20 mouse cellular contexts compared by ENCODE assay signal in genomic region chr9:118416475-118416874, GRCm38 (mm10).
"Had no signal": no experiment of that assay in that cellular context is flagged by ENCODE, and none has a peak within 500 bp of the region (broad histone marks: within the 10 kb centered on the region; RNA-seq: fewer than 3 reads in every experiment).

No protein-coding gene starts in this region.

- H3K36me3 ChIP-seq: liver, embryonic 13.5 days; liver, embryonic 15.5 days; lung, embryonic 15.5 days; midbrain, embryonic 13.5 days; midbrain, embryonic 15.5 days; neural tube, embryonic 12.5 days; stomach, embryonic 15.5 days had no signal

- H3K27ac ChIP-seq: liver, embryonic 13.5 days; liver, embryonic 15.5 days; lung, embryonic 15.5 days; macrophage; midbrain, embryonic 13.5 days; midbrain, embryonic 15.5 days; neural tube, embryonic 12.5 days; stomach, embryonic 15.5 days; stomach, postnatal 0 days had no signal

- DNase-seq: liver, embryonic 13.5 days; liver, postnatal 0 days; lung, adult 2 months; lung, postnatal 14 days; lung, postnatal 36 days; right cerebral cortex, postnatal 14 days; thymus, adult 2 months; thymus, postnatal 25 days; thymus, postnatal 4 days had no signal

- H3K27me3 ChIP-seq: liver, embryonic 13.5 days; liver, embryonic 15.5 days; lung, embryonic 15.5 days; midbrain, embryonic 13.5 days; midbrain, embryonic 15.5 days; neural tube, embryonic 12.5 days; stomach, embryonic 15.5 days had no signal

- ATAC-seq: liver, postnatal 0 days; lung, postnatal 0 days; midbrain, embryonic 13.5 days; midbrain, embryonic 15.5 days had no signal

- H3K4me3 ChIP-seq: liver, embryonic 13.5 days; liver, embryonic 15.5 days; lung, embryonic 15.5 days; megakaryocyte, embryonic 14.5 days; midbrain, embryonic 13.5 days; midbrain, embryonic 15.5 days; neural tube, embryonic 12.5 days; stomach, embryonic 15.5 days had no signal

- H3K4me2 ChIP-seq: liver, embryonic 13.5 days; liver, embryonic 15.5 days; lung, embryonic 15.5 days; midbrain, embryonic 11.5 days; midbrain, embryonic 13.5 days; midbrain, embryonic 15.5 days; neural tube, embryonic 12.5 days; stomach, embryonic 15.5 days had no signal

- H3K9ac ChIP-seq: liver, embryonic 13.5 days; liver, embryonic 15.5 days; liver, postnatal 0 days; lung, embryonic 15.5 days; midbrain, embryonic 13.5 days; midbrain, embryonic 15.5 days; neural tube, embryonic 12.5 days; stomach, embryonic 15.5 days had no signal

- H3K9me3 ChIP-seq: liver, embryonic 13.5 days; liver, embryonic 15.5 days; lung, embryonic 15.5 days; midbrain, embryonic 13.5 days; midbrain, embryonic 15.5 days; neural tube, embryonic 12.5 days; stomach, embryonic 15.5 days had no signal

- H3K4me1 ChIP-seq: liver, embryonic 13.5 days; liver, embryonic 15.5 days; lung, embryonic 15.5 days; megakaryocyte, embryonic 14.5 days; midbrain, embryonic 13.5 days; midbrain, embryonic 15.5 days; neural tube, embryonic 12.5 days; stomach, embryonic 15.5 days had no signal
